Mouse (Mus musculus): ENCODE measurements at regions not wholly inside any gene's neighbourhood (a gene's known extent, or its start where the extent isn't known, plus 50 kb on each side); places are given as distances from the start of the nearest gene placed in this dataset.

- no peak for TF ChIP-seq CTCF (conservative IDR thresholded peaks at IDR 0.05; ENCODE audit: insufficient read depth, insufficient read length, low read depth, low read length)
- TF ChIP-seq POLR2A (IDR thresholded peaks at IDR 0.05; ENCODE audit: low read depth, low read length), result no peak
Observed at GRCm38 (mm10) chr15:68360956-68361908, 1860.5 kb upstream of the Lrrc6 start.
